Mouse (Mus musculus) E14TG2a.4 (cell line): ENCODE results near the gene Cstad.

Experiments used
- CTCF ChIP-seq: conservative IDR thresholded peaks from 2 replicates; pipeline ENCODE4 v1.5.1; 2014; ENCODE audit warnings: low read length
- POU5F1 ChIP-seq: IDR thresholded peaks from 2 replicates; pipeline ENCODE4 v1.6.1; 2014; ENCODE audit warnings: low read length, borderline replicate concordance

DNA sequence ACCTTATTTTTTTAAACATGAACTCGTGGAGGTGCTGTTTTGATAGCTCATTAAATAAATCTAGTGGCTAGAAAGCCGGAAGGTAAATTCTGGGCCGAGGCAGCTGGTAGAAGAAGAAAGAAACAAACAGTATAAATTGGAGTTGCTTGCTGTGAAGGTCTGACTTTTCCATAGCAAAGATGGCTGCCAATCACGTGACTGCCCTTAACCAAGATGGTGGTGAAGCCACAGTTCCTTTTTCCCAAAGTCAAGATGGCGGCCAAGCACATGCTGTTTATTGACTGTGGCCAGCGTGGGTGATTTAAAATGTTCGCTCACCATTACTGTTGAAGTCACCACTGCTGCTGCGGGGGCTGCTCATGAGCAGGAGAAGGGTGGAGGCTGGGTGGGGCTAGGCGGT is 17.8 kb upstream of the Cstad start:
- TF ChIP-seq CTCF (no peak), POU5F1 (no peak)
